Mouse (Mus musculus) forebrain, embryonic 11.5 days (tissue): Measurements from ENCODE around the gene Slx4. TPM values are rescaled to one million over a fixed set of nuclear protein-coding genes. Genes with fewer than 3 reads are reported as not detected.

Experiments
- ATAC-seq: fragments of 200-750 bp; cut with Nextera tagmentation; replicated peaks from 2 replicates; pipeline ENCODE4 v1.8.0; 2017; ENCODE audit warnings: moderate TSS enrichment; ENCODE audit not compliant: low FRiP score
- DNase-seq: peaks from one replicate; pipeline ENCODE4 v3.0.0-alpha.2; 2017; ENCODE audit warnings: low spot score
- H3K27ac ChIP-seq: fragments of 300-500 bp; sonication (generic); 2 replicates; pipeline ENCODE4 v1.5.1; 2014; ENCODE audit warnings: low read depth, low read length
- H3K27me3 ChIP-seq: fragments of 300-500 bp; sonication (generic); 2 replicates; pipeline ENCODE4 v1.6.1; 2014; ENCODE audit warnings: mild to moderate bottlenecking, low read length, mixed read lengths; ENCODE audit not compliant: control insufficient read depth, insufficient read depth
- H3K36me3 ChIP-seq: fragments of 300-500 bp; sonication (generic); 2 replicates; pipeline ENCODE4 v1.6.1; 2014; ENCODE audit warnings: mild to moderate bottlenecking, low read length, moderate library complexity, mixed read lengths; ENCODE audit not compliant: control insufficient read depth, insufficient read depth
- H3K4me1 ChIP-seq: fragments of 300-500 bp; sonication (generic); replicated peaks from 2 replicates; pipeline ENCODE4 v1.6.1; 2014; ENCODE audit warnings: low read length, mixed read lengths; ENCODE audit not compliant: control insufficient read depth, insufficient read depth
- H3K4me2 ChIP-seq: fragments of 300-500 bp; sonication (generic); 2 replicates; pipeline ENCODE4 v1.6.1; 2014; ENCODE audit warnings: low read depth, mild to moderate bottlenecking, low read length, moderate library complexity, mixed read lengths; ENCODE audit not compliant: severe bottlenecking
- H3K4me3 ChIP-seq: fragments of 300-500 bp; sonication (generic); 2 replicates; pipeline ENCODE4 v1.5.1; 2014; ENCODE audit warnings: low read depth, low read length
- H3K9ac ChIP-seq: fragments of 300-500 bp; sonication (generic); 2 replicates; pipeline ENCODE4 v1.6.1; 2014; ENCODE audit warnings: low read length
- H3K9me3 ChIP-seq: fragments of 300-500 bp; sonication (generic); 2 replicates; pipeline ENCODE4 v1.6.1; 2016; ENCODE audit warnings: low read length, mixed read lengths; ENCODE audit not compliant: control insufficient read depth
- WGBS: fragments of 180-500 bp; shearing (Covaris S2); extraction: QIAGEN DNeasy Blood & Tissue Kit; methylation state at CpG from one replicate; pipeline ENCODE4 v1.1.7; 2014; 5-methylcytosine and 5-hydroxymethylcytosine counted together
- polyA plus RNA-seq: library from polyadenylated mRNA; unstranded; fragments of >200 nt; fragmentation: Nextera tagmentation; extraction: Ambion mirVana; gene quantifications from 2 replicates; pipeline ENCODE4 v1.2.1, GENCODE M21; 2014

Gene Slx4
- polyA plus RNA-seq, result 30.0 and 32.0 TPM in 2 replicates

DNA sequence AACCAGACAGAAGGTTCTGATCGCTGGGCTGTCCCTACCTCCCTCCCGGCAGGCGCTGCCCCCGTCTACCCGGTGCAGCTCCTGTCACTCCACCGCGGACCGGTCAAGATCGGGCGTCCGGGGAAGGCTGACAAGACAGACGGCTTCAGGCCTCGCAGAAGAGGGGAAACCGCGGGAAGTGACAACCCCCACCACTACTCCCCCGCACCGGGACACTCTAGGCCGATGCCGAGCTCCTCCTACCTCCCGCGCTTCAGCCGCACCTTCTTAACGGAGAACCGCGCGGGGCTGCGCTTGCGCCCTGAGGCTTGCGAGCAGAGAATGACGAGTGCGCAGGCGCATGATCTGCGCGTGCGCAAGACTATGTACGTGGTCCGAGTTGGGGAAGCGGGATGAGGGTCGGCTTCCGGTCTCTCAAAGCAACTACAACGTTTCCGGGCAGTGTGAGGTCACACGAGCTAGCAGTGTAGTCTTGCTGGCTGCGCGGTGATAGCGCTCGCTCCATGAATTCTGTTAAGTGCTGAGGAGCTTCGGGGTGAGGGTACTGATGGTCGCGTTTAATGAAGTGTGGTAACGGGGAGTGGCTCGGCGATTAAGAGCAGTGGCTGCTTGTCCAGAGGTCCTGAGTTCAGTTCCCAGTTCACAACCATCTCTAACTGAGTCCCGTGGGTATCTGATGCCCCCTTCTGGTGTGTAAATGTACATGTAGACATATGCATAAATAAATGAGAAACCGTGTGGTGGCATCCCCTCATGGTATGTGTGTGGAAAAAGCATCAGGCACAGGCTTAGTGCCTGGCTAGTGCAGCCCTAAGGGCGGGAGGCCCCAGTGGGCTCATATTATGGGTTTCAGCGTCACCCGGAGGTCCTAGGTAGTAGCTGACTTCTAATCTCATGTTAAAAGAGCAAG is at the start of gene Slx4:
Gene Slx4, minus strand, starts transcription at position 282 of the 910 bp plus-strand sequence.
- DNase-seq, result peak; percentile 97
- Histone ChIP-seq H3K27ac (peak within 1 kb of the TSS; percentile 55; the same call in 1 of the 2 replicates), H3K9ac (peak within 1 kb of the TSS; percentile 79), H3K4me1 (0 out of 2 replicates have a peak, but pooled peaks cover 4% of the 10 kb centered on the region), H3K27me3 (no peaks in the 10 kb centered on the region), H3K36me3 (no peaks in the 10 kb centered on the region; the same call in 1 of the 2 replicates), H3K4me2 (peak within 1 kb of the TSS; percentile 86), H3K9me3 (no peaks in the 10 kb centered on the region), H3K4me3 (peak within 1 kb of the TSS; percentile 81)
- ATAC-seq, result peak; percentile 99
- WGBS, result 1% methylated on average over 57 of the region's 58 CpGs

DNA sequence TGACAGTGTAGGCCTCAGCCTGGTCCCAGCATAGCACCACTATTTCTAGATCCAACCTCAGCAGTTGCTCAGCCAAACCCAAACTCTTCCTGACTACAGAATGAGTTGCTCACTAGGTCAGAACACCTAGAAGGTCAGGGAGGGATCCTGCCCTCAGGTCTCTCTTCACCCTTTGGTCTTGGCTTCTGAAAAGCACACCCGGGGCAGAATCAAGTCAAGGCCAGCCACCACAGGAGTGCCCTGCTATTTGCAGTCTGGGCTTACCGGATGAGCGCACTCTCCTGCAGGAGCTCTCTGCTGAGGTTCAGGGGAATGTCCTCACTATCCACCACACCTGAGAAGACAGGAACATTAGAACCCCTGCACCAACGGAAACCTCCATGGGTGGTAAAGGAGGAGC is 49.0 kb upstream of the Slx4 start:
- Histone ChIP-seq H3K36me3 (peaks cover 18% of the 10 kb centered on the region), H3K27ac (no peak overlapping the region), H3K4me3 (no peak overlapping the region), H3K9ac (no peak overlapping the region), H3K9me3 (no peaks in the 10 kb centered on the region), H3K4me1 (no peaks in the 10 kb centered on the region), H3K27me3 (no peaks in the 10 kb centered on the region), H3K4me2 (no peak overlapping the region)
- 93% methylated on average over 4 of the region's 4 CpGs for whole genome bisulfite sequencing
- no peak for ATAC-seq
- no peak for DNase-seq

DNA sequence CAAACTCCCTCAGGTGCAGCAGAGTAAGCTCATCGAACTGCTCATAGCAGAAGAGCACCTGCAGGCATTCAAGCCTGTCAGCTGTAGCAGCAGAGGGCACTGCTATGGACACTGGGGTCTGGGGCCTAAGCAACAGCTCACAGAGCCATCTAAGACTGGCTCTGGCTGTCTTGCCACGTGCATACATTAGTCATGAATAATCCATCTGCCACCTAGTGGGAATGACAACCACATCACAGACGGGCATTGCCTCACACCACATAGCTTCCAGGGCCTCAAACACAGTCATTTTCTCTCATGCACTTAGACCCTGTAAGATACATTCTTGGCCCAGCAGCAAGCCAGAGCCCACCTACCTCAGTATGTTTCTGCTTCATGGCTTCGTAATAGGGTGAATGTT is 42.0 kb upstream of the Slx4 start:
- no peak overlapping the region for H3K4me3 ChIP-seq
- no peak overlapping the region for H3K4me2 ChIP-seq
- no peaks in the 10 kb centered on the region; the same call in 1 of the 2 replicates for H3K36me3 ChIP-seq
- 87% methylated on average over 4 of the region's 4 CpGs for WGBS
- DNase-seq (no peak), ATAC-seq (no peak)
- H3K27me3 ChIP-seq, result no peaks in the 10 kb centered on the region
- H3K4me1 ChIP-seq, result no peaks in the 10 kb centered on the region
- no peaks in the 10 kb centered on the region for H3K9me3 ChIP-seq
- H3K27ac ChIP-seq, result no peak overlapping the region
- H3K9ac ChIP-seq, result no peak overlapping the region

DNA sequence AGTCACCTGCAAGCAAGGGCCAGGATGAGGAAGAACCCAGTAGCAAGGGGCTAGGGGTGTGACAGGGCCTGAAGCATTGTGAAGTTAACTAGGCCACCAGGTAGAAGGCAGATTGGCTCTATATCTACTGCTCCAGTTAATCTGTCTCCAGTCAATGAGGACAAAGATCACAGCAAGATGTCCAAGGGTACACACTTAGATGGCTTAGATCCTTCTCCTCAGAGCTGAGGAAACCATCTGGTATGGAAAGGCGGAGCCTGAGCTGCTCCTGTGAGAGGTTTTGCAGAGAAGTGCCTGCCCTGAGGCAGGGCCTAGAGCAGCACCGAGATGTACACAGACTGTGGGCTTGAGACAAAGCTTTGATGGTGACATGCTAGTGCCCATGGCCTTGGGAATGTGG is 40.5 kb upstream of the Slx4 start:
- Histone ChIP-seq H3K27me3 (no peaks in the 10 kb centered on the region), H3K27ac (no peak overlapping the region), H3K4me3 (no peak overlapping the region), H3K4me1 (no peaks in the 10 kb centered on the region), H3K9ac (no peak overlapping the region), H3K9me3 (no peaks in the 10 kb centered on the region), H3K4me2 (no peak overlapping the region), H3K36me3 (peaks cover 2% of the 10 kb centered on the region; the same call in 1 of the 2 replicates)
- DNase-seq (no peak), ATAC-seq (no peak)
- WGBS, result 95% methylated on average over 2 of the region's 2 CpGs

DNA sequence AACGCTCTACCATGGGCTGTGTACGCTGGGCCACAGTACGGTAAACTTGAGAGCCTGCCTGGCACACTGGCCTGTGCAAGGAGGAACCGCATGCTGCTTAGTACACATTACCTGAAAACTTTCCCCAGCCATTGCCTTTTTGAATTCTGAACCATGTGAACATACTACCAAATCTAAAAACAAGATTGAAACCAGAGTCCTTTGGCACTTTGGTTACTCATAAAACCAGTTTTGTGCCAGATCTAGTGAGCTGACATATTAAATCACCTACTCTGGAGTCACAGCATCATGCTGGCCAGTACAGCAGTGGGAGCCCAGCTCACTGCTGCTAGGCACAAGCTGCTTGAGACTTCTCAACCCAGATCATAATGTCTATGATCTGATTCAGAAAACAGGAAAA is 38.1 kb upstream of the Slx4 start:
- H3K36me3 ChIP-seq, result peaks cover 4% of the 10 kb centered on the region; the same call in 1 of the 2 replicates
- H3K27me3 ChIP-seq, result no peaks in the 10 kb centered on the region
- no peak overlapping the region for H3K9ac ChIP-seq

DNA sequence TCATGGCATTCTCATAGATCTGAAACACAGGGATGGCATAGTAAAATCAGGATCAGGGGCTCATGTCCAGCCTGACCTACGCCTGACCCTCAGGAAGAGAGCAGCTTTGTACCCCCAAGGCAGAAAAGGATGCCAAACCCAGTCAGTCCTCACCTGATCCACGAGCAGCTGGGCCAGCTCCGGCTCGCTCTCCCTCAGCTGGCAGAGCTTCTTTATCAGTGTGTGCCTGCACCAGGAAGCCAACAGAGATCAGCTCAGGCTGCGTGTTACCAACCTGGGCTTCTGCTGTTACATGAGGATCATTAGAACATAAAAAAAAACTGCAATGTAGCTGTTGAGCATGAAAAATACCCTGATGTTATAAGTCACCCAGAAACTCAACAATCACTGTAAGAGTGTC is 36.6 kb upstream of the Slx4 start:
- Histone ChIP-seq H3K4me2 (no peak overlapping the region), H3K4me1 (no peaks in the 10 kb centered on the region), H3K9me3 (no peaks in the 10 kb centered on the region), H3K27ac (no peak overlapping the region), H3K4me3 (no peak overlapping the region), H3K27me3 (no peaks in the 10 kb centered on the region), H3K36me3 (peaks cover 4% of the 10 kb centered on the region; the same call in 1 of the 2 replicates), H3K9ac (no peak overlapping the region)
- WGBS, result 89% methylated on average over 5 of the region's 5 CpGs
- no peak for ATAC-seq
- no peak for DNase-seq

More for the DNA sequence above, 38.1 kb upstream of the Slx4 start:
- Histone ChIP-seq H3K4me1 (no peaks in the 10 kb centered on the region), H3K27ac (no peak overlapping the region), H3K4me2 (no peak overlapping the region), H3K4me3 (no peak overlapping the region), H3K9me3 (no peaks in the 10 kb centered on the region)
- WGBS, result over 99% methylated on average over 4 of the region's 4 CpGs
- DNase-seq, result no peak
- no peak for ATAC-seq

DNA sequence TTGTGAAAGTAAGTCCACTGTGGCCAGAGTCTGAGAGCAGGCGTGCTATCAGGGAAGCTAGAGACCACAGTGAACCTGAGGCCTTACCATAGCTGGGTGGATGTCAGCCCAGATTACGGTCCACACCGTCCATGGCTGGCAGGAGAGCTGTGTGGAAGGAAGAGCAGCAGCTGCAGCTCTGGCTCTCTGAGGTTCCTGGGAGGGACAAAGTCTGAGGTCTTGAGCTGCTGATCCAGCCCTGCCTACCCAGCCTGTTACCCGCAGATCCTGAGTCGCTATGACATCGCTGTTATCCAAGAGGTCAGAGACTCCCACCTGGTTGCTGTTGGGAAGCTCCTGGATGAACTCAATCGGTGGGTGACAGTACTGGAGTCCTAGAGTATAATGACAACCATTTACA is 34.1 kb upstream of the Slx4 start:
- Histone ChIP-seq H3K4me2 (no peak overlapping the region), H3K9me3 (no peaks in the 10 kb centered on the region), H3K36me3 (peaks cover 4% of the 10 kb centered on the region; the same call in 1 of the 2 replicates), H3K27me3 (no peaks in the 10 kb centered on the region), H3K27ac (no peak overlapping the region), H3K4me3 (no peak overlapping the region), H3K9ac (no peak overlapping the region), H3K4me1 (no peaks in the 10 kb centered on the region)
- DNase-seq, result no peak
- no peak for ATAC-seq
- 91% methylated on average over 7 of the region's 7 CpGs for WGBS

DNA sequence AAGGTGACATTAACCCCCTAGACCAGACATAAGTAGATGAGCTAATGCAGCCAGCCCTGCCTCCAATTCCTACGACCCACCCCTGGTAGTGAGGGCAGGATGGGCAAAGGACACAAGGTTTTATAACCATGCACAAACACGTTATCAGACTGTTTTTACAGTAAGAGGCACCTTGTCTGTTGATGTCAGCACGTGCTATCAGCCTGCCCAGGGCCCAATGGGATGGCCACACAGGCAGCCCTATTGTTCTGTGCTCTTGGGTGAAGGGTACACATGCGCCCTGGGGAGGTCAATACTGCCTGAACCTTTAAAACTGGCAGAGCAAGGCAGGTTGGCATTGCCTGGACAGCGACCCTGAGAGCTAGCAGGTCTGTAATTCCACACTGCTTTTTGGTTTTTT is 33.2 kb upstream of the Slx4 start, which contains the start of gene Dnase1:
Gene Dnase1, plus strand, starts transcription at position 136 of the 400 bp plus-strand sequence.
- Histone ChIP-seq H3K9me3 (no peaks in the 10 kb centered on the region), H3K27ac (no peak within 1 kb of the TSS), H3K4me2 (no peak within 1 kb of the TSS), H3K4me1 (no peaks in the 10 kb centered on the region), H3K36me3 (peaks cover 4% of the 10 kb centered on the region; the same call in 1 of the 2 replicates), H3K27me3 (no peaks in the 10 kb centered on the region), H3K4me3 (no peak within 1 kb of the TSS), H3K9ac (no peak within 1 kb of the TSS)
- WGBS, result 88% methylated on average over 5 of the region's 5 CpGs
- DNase-seq (no peak), ATAC-seq (no peak)
